Mouse (Mus musculus) left cerebral cortex, adult 8-10 months (tissue): ENCODE measurements around the gene Cfdp1. TPM values are rescaled to one million over a fixed set of nuclear protein-coding genes. Genes with fewer than 3 reads are reported as not detected.

Experiments
- DNase-seq, 2 experiments: peaks; one replicate each; pipeline ENCODE4 v3.0.0; 2022; ENCODE audit warnings: low spot score in 2 of 2
- total RNA-seq, 4 experiments: library from RNA; stranded (reverse); gene quantifications; 2 replicates each; pipeline ENCODE4 v1.2.4; 2022

Gene Cfdp1
- total RNA-seq, 4 experiments from 2014 or later: 67.7 to 86.2 (median 79.4) TPM

DNA sequence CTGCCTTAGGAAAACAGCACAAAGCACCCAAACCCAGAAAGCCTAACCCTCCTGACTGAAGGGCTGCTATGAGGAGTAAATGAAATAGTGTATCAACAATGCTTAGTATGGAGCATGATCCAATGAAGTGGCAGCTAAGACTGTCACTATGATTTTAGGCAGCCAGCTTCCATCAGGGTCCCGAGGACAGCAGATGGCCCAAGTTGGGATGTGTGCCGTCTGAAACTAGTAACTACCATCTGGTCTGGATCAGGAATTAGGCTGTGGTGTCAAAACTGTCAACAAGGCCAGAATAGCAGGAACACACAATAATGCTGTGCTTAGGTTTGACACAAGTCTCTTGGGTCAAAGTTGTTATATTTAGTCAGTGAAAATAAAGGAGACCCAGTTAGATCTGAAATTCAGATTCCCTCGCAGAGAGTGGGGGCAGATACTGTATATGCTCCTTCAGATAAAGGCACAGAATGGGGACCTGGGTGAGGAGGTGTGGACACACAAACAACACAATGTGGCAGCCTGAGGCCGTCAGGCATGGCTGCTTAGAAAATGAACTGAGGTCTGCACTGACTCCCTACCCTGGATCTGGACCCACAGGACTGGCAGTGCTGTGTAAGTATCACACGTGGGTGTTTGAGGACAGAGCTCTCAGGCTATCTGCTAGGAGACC, 83.0 kb downstream of the Cfdp1 start:
- no peak for DNase-seq

- peak in 1 of 2 experiments; percentile 39 for DNase-seq
Observed at GRCm38 (mm10) chr8:111769764-111770428, 84.2 kb downstream of the Cfdp1 start.

- DNase-seq: no peak
Observed at GRCm38 (mm10) chr8:111769296-111769695, 84.8 kb downstream of the Cfdp1 start.

DNA sequence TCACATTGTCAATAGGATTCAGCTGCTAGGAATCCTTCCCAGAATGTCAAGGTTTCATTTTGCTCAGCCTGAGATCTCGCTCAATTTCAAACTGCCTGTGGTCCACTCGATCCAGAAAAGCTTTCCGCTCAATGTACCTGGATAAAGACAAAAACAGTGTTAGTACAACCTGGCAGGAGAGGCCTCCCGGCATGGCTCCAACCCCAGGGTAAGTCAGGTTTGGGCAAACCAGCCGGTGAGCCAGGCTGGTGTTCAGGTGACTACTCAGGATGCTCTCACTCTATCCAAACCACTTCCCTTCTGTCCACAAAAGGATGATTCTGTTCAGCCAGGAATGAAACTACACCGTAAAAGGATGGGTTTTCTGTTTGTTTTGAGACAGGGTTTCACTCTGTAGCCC, 85.4 kb downstream of the Cfdp1 start:
- no peak for DNase-seq

DNA sequence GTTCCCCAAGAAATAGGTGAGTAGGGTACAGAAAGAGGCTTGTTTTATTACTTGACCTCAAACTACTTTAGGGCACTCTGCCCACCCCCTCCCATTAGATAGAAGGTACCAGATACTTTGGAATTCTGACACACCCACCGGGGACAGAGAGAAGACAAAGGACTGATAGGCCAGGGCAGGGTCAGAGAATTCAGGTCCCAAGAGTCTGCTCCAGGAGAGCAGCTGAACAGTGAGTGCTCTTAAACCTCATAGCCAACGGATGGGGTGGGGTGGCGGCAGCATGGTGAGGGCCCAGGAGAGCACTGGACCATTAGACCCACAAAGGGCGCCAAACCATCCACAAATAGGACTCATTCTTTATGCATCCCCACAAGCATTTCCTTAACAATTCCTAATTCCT, 88.5 kb downstream of the Cfdp1 start:
- no peak for DNase-seq

DNA sequence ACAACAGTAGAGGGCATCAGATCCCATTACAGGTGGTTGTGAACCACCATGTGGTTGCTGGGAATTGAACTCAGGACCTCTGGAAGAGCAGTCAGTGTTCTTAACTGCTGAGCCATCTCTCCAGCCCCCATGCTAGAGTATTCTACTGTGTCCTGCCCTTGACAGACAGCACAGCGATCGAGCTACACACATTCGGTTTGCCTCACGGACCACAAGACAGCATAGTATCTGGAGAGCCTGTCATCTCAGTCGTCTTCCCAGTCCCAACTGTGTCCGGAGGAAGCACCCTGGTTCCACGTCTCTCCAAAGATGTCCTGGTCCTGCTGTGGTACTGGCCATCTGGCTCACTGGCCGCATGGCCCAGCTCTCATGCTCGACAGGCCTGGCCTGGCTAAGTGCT, 89.0 kb downstream of the Cfdp1 start:
- no peak for DNase-seq

DNA sequence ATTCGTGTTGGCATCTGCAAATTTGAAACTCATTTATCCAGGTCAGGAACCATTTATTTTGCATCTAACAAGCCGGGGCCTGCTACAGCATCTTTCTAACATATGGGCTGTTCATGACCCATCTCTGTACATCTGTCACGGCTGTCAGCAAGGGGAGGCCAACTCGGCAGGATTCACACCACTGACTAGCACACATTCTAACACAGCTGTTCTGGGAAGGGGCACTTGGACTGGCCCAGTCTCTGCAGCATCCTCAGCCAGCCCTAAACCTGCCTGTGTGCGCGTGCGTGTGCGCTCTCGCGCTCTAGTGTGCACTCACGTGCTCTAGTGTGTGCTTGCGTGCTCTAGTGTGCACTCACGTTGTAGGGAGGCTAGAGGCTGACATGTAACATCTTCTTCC, 93.4 kb downstream of the Cfdp1 start:
- no peak for DNase-seq

GRCm38 (mm10) chr8:111758817-111759216, 95.3 kb downstream of the Cfdp1 start:
- no peak for DNase-seq

DNA sequence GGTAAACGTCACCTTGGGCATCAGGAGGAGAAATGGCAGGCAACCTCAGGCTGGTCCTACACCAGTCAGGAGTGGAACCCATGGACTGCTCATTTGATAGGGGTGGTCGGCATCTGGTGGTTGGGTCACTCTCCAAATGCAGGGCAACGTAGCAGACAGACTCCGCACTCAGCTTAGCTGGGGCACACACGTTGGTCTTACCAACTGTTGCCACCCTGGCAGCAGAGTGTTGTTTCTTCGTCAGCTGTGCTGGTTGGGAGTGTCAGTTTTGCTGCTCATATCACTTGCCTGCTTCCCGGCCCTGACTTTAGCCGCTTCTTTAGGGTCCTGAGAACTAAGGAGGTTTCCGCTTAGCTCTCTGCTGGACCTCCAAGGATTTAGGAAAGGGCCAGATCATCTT, 96.5 kb downstream of the Cfdp1 start:
- DNase-seq: no peak

DNA sequence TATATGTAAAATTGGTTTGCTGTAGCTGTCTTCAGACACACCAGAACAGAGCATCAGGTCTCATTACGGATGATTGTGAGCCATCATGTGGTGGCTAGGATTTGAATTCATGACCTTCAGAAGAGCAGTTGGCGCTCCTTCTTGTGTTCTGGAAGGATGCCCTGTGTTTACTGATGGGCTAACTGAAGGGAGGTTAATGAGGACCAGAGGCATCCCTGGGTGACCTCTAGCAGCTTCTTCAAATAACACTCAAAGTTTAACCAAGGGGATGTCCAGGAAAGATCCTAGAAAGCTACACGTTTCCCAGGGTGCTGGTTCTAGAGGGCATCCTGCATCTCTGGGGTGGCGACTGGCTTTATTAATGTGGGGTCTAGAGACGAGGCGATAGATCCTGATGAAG, 99.4 kb downstream of the Cfdp1 start:
- no peak for DNase-seq

- DNase-seq: no peak
Observed at GRCm38 (mm10) chr8:111754088-111754487, 100.0 kb downstream of the Cfdp1 start.

DNA sequence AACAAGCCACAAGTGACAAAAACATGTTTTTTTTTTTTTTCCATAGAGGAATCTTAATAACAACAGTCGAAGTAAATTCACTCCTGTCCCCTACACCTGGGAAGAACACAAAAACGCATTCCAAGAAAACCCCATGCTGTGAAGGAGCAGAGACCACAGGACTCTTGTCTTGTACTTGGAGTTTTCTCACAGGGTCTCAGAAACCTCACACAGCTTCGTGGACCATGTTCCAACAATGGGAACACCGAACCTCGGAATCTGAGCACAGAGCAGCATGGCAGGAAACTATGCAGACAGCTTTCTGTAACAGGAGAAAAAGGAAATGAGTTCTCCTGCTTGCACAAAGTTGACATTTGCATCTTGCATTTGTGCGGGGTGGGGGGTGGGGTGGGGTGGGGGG, 105.3 kb downstream of the Cfdp1 start:
- no peak for DNase-seq

- no peak for DNase-seq
Observed at GRCm38 (mm10) chr8:111747866-111748649, 106.0 kb downstream of the Cfdp1 start.

DNA sequence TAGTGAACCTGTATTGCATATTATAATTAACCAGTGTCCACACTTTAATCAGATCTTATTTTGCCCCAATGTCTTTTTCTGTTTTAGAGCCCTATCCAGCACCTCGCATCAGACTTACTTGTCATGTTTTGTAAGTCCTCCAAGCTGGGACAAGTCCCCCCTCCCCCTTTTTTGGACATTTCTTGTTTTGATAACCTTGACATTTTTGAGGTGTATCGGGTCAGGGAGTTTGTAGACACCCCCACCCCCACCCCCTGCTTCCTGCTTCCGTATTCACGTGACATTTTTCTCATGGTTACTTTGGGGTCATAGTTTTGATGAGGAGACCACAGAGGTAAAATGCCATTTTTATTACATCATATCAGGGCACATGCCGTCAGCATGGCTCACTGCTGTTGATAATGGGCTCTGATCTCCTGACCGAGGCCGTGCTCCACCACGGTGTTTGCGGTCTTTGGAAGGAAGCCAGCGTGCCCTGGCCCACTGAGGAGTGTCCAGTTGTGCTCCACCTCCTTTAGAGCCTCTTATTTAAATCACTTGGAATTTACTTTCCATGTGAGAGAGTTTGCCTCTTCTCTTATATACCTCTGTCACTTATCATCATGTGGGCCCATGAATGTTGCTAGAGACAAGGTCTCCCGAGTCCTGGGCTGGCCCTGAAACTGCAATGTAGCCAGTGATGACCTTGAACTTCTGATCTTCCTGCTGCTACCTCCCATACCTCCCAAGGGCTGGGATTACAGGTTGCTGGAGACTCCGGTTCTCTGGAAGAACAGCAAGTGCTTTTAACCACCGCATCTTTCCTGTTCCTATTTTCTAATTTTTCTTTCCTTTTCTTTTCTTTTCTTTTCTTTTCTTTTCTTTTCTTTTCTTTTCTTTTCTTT, 107.3 kb downstream of the Cfdp1 start:
- DNase-seq: no peak

DNA sequence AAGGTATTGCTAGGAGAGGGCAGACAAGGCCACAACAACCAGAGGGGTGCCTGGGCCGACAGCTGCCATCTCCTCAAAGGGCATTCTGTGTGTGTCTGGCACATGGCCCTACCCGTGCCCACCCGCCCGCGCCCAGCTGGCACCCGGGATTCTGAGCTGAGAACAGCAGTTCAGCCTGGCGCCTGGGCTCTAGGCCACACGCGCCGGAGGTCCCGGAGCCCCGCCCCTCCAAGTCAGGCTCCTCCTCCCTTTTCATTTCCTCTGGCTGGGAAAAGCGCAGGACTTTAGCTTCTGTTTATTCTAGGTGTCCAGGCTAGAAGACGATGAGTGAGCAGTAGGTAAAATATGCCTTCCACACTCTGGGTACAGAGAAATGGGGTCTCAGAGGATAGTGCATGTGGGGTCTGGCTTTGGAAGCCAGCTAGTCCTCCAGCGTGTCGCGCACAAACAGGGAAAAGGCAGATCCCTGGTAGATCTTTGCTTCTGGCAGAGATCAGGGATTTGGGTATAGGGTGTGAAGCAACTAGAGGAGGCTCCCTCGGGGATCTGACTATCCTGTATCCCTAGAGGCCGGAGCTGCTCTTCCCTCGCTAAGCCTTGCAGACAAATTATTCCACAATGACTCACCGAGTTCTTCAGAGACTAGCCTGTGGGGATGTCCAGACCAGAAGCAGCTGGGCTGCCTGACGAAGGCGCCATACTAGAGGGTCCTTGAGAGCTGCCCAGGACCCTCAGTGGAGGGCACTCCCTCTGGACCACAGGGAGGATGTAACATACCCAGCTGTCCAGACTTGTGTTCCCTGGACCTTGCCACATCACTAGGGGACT, 108.3 kb downstream of the Cfdp1 start:
- peak in 1 of 2 experiments; percentile 70 for DNase-seq

- DNase-seq: no peak
Observed at GRCm38 (mm10) chr8:111745086-111745485, 109.0 kb downstream of the Cfdp1 start.

GRCm38 (mm10) chr8:111743792-111744696, 110.0 kb downstream of the Cfdp1 start, which contains the start of gene Bcar1:
Gene Bcar1, minus strand, starts transcription at chr8:111743809.
- no peak for DNase-seq

GRCm38 (mm10) chr8:111743101-111743791, 110.8 kb downstream of the Cfdp1 start:
- DNase-seq: no peak
